Mouse (Mus musculus) spleen, adult 2 months (tissue): ENCODE results near the gene Zfp750.

Experiments
- CTCF ChIP-seq: fragments of 200-500 bp; IDR thresholded peaks from 2 replicates; pipeline ENCODE4 v1.5.1; 2011; ENCODE audit warnings: mild to moderate bottlenecking, inconsistent platforms; ENCODE audit not compliant: insufficient read depth, insufficient read length, insufficient replicate concordance; ENCODE audit errors: extremely low read depth
- POLR2A ChIP-seq: fragments of 200-500 bp; IDR thresholded peaks from 2 replicates; pipeline ENCODE4 v1.6.1; 2011; ENCODE audit warnings: low read depth, low read length, inconsistent platforms

GRCm38 (mm10) chr11:121545398-121546034 is 26.4 kb upstream of the Zfp750 start:
- no peak for TF ChIP-seq CTCF
- TF ChIP-seq POLR2A, result no peak
